Mouse (Mus musculus) stomach, postnatal 0 days (tissue): ENCODE data around the gene Rab17.

Experiments
- CTCF ChIP-seq: IDR thresholded peaks from 2 replicates; pipeline ENCODE4 v1.5.1; 2016; ENCODE audit warnings: antibody characterized with exemption, low read depth, mild to moderate bottlenecking, moderate library complexity
- EP300 ChIP-seq: optimal IDR thresholded peaks from 2 replicates; pipeline ENCODE3; 2016; ENCODE audit warnings: antibody characterized with exemption

DNA sequence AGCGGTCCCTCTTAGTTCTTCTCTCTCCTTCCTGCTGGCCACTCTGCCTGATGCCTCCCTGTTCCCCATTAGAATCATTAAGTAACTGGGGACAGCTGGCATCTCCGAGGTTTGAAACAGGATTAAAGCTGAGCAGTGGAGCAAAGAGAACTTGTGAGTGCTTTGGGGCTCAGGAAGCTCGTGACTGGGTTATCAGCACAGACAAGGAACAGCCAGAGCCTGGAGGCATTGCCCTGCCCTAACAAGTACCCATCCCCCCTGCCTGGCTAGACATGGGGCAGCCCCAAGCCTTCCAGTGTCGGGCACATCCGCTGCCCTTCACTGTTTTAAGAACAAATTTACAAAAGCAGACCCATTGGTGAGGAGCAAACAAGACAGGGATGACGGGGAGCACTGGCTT is 52.0 kb downstream of the Rab17 start:
- TF ChIP-seq EP300 (no peak), CTCF (no peak)
